Mouse (Mus musculus) ES-Bruce4 (cell line): ENCODE measurements around the gene Siglec1.

Experiments
- CTCF ChIP-seq: IDR thresholded peaks from one replicate; pipeline ENCODE4 v1.8.1; 2011; ENCODE audit warnings: low read depth, low read length
- EP300 ChIP-seq: IDR thresholded peaks from 2 replicates; pipeline ENCODE4 v1.6.1; 2011; ENCODE audit warnings: low read depth, low read length; ENCODE audit not compliant: insufficient read depth
- POLR2A ChIP-seq: IDR thresholded peaks from one replicate; pipeline ENCODE4 v1.8.1; 2011; ENCODE audit warnings: low read length; ENCODE audit not compliant: insufficient read depth

- TF ChIP-seq POLR2A (no peak), CTCF (no peak), EP300 (no peak)
Measured at GRCm38 (mm10) chr2:131125157-131125963, 38.8 kb upstream of the Siglec1 start.
